Mouse (Mus musculus) kidney, embryonic 16.5 days (tissue): ENCODE results near the gene Ccdc160. TPM values are rescaled to one million over a fixed set of nuclear protein-coding genes. Genes with fewer than 3 reads are reported as not detected.
A peak's percentile ranks its signal among the peaks of the same experiment; 100 is the strongest.

Experiments used
- ATAC-seq: fragments of 200-750 bp; cut with Nextera tagmentation; 2 replicates; pipeline ENCODE4 v1.8.0; 2017; ENCODE audit warnings: moderate TSS enrichment; ENCODE audit not compliant: low FRiP score, low TSS enrichment
- H3K27ac ChIP-seq: fragments of 300-500 bp; sonication (generic); 2 replicates; pipeline ENCODE4 v1.5.1; 2014; ENCODE audit warnings: low read length
- H3K27me3 ChIP-seq: fragments of 300-500 bp; sonication (generic); 2 replicates; pipeline ENCODE4 v1.6.1; 2014; ENCODE audit warnings: low read length, control low read depth, mixed read lengths; ENCODE audit not compliant: insufficient read depth
- H3K36me3 ChIP-seq: fragments of 300-500 bp; sonication (generic); 2 replicates; pipeline ENCODE4 v1.6.1; 2014; ENCODE audit warnings: low read length, control low read depth, mixed read lengths; ENCODE audit not compliant: insufficient read depth
- H3K4me1 ChIP-seq: fragments of 300-500 bp; sonication (generic); 2 replicates; pipeline ENCODE4 v1.6.1; 2014; ENCODE audit warnings: low read length, control low read depth, mixed read lengths; ENCODE audit not compliant: insufficient read depth
- H3K4me2 ChIP-seq: fragments of 300-500 bp; sonication (generic); replicated peaks from 2 replicates; pipeline ENCODE4 v1.6.1; 2014; ENCODE audit warnings: low read depth, low read length
- H3K4me3 ChIP-seq: fragments of 300-500 bp; sonication (generic); 2 replicates; pipeline ENCODE4 v1.5.1; 2014; ENCODE audit warnings: mild to moderate bottlenecking, low read length
- H3K9ac ChIP-seq: fragments of 300-500 bp; sonication (generic); replicated peaks from 2 replicates; pipeline ENCODE4 v1.6.1; 2014; ENCODE audit warnings: low read length
- H3K9me3 ChIP-seq: fragments of 300-500 bp; sonication (generic); 2 replicates; pipeline ENCODE4 v1.6.1; 2016; ENCODE audit warnings: low read length, control low read depth
- WGBS: fragments of 180-500 bp; shearing (Covaris S2); extraction: QIAGEN DNeasy Blood & Tissue Kit; methylation state at CpG from one replicate; pipeline ENCODE4 v1.1.7; 2014; 5-methylcytosine and 5-hydroxymethylcytosine counted together
- polyA plus RNA-seq: library from polyadenylated mRNA; unstranded; fragments of >200 nt; fragmentation: Nextera tagmentation; extraction: Ambion mirVana; gene quantifications from 2 replicates; pipeline ENCODE4 v1.2.1, GENCODE M21; 2015

Ccdc160 gene
- polyA plus RNA-seq, 1 experiment from 2014 or later, result 6.3 TPM

GRCm38 (mm10) chrX:52760191-52760945 lies 30.6 kb upstream of the Ccdc160 start:
- ATAC-seq, result no peak
- Histone ChIP-seq H3K36me3 (no peaks in the 10 kb centered on the region), H3K4me3 (no peak overlapping the region), H3K4me2 (no peak overlapping the region), H3K27ac (no peak overlapping the region), H3K4me1 (no peaks in the 10 kb centered on the region), H3K9me3 (no peaks in the 10 kb centered on the region), H3K9ac (no peak overlapping the region), H3K27me3 (no peaks in the 10 kb centered on the region)
- 67% methylated on average over 4 of the region's 4 CpGs for WGBS

GRCm38 (mm10) chrX:52762221-52762620 lies 28.8 kb upstream of the Ccdc160 start:
- Histone ChIP-seq H3K9ac (no peak overlapping the region), H3K4me2 (no peak overlapping the region), H3K4me3 (no peak overlapping the region), H3K27me3 (no peaks in the 10 kb centered on the region), H3K27ac (no peak overlapping the region), H3K36me3 (no peaks in the 10 kb centered on the region), H3K4me1 (no peaks in the 10 kb centered on the region), H3K9me3 (no peaks in the 10 kb centered on the region)
- WGBS, result 81% methylated on average over 4 of the region's 4 CpGs
- ATAC-seq, result no peak

GRCm38 (mm10) chrX:52775973-52776372 lies 15.0 kb upstream of the Ccdc160 start:
- Histone ChIP-seq H3K36me3 (no peaks in the 10 kb centered on the region), H3K9ac (no peak overlapping the region), H3K27ac (no peak overlapping the region), H3K9me3 (no peaks in the 10 kb centered on the region), H3K27me3 (no peaks in the 10 kb centered on the region), H3K4me2 (no peak overlapping the region), H3K4me3 (no peak overlapping the region), H3K4me1 (no peaks in the 10 kb centered on the region)
- WGBS, result 40% methylated on average over 3 of the region's 3 CpGs
- no peak for ATAC-seq

- Histone ChIP-seq H3K9ac (no peak overlapping the region), H3K4me3 (no peak overlapping the region), H3K9me3 (no peaks in the 10 kb centered on the region), H3K4me1 (no peaks in the 10 kb centered on the region), H3K27me3 (no peaks in the 10 kb centered on the region), H3K27ac (no peak overlapping the region), H3K36me3 (no peaks in the 10 kb centered on the region), H3K4me2 (no peak overlapping the region)
- 80% methylated on average over 5 of the region's 5 CpGs for WGBS
- ATAC-seq, result no peak
These were observed 13.3 kb upstream of the Ccdc160 start for GRCm38 (mm10) chrX:52777671-52778070.

GRCm38 (mm10) chrX:52783898-52784297 lies 7.1 kb upstream of the Ccdc160 start:
- Histone ChIP-seq H3K4me2 (no peak overlapping the region), H3K4me3 (no peak overlapping the region), H3K27me3 (no peaks in the 10 kb centered on the region), H3K27ac (no peak overlapping the region), H3K9ac (no peak overlapping the region), H3K36me3 (no peaks in the 10 kb centered on the region), H3K4me1 (no peaks in the 10 kb centered on the region), H3K9me3 (no peaks in the 10 kb centered on the region)
- no peak for ATAC-seq
- 65% methylated on average over 5 of the region's 5 CpGs for WGBS

GRCm38 (mm10) chrX:52791944-52792719 lies 1.1 kb downstream of the Ccdc160 start:
- ATAC-seq, result no peak
- Histone ChIP-seq H3K9ac (no peak overlapping the region), H3K36me3 (no peaks in the 10 kb centered on the region), H3K27me3 (no peaks in the 10 kb centered on the region; the same call in 1 of the 2 replicates), H3K27ac (peak overlapping the region; percentile 29; the same call in 1 of the 2 replicates), H3K4me2 (peak overlapping the region; percentile 52), H3K4me1 (0 out of 2 replicates have a peak, but pooled peaks cover 4% of the 10 kb centered on the region), H3K9me3 (no peaks in the 10 kb centered on the region), H3K4me3 (peak overlapping the region; percentile 51; the same call in 1 of the 2 replicates)
- WGBS, result 56% methylated on average over 10 of the region's 10 CpGs

GRCm38 (mm10) chrX:52792861-52793260 lies 1.9 kb downstream of the Ccdc160 start:
- H3K9me3 ChIP-seq, result no peaks in the 10 kb centered on the region
- WGBS, result 33% methylated on average over 6 of the region's 6 CpGs
- H3K4me2 ChIP-seq, result peak overlapping the region; percentile 52
- H3K27me3 ChIP-seq, result peaks cover 2% of the 10 kb centered on the region; the same call in 1 of the 2 replicates
- no peak overlapping the region; the same call in 1 of the 2 replicates for H3K4me3 ChIP-seq
- H3K27ac ChIP-seq, result no peak overlapping the region
- no peak for ATAC-seq
- H3K9ac ChIP-seq, result no peak overlapping the region
- 0 out of 2 replicates have a peak, but pooled peaks cover 4% of the 10 kb centered on the region for H3K4me1 ChIP-seq
- H3K36me3 ChIP-seq, result no peaks in the 10 kb centered on the region

GRCm38 (mm10) chrX:52795816-52796215 lies 4.8 kb downstream of the Ccdc160 start:
- ATAC-seq, result no peak
- no peaks in the 10 kb centered on the region for H3K36me3 ChIP-seq
- peaks cover 2% of the 10 kb centered on the region; the same call in 1 of the 2 replicates for H3K27me3 ChIP-seq
- H3K4me3 ChIP-seq, result no peak overlapping the region
- H3K9ac ChIP-seq, result no peak overlapping the region
- H3K9me3 ChIP-seq, result no peaks in the 10 kb centered on the region
- 31% methylated on average over 8 of the region's 8 CpGs for WGBS
- no peak overlapping the region for H3K4me2 ChIP-seq
- H3K27ac ChIP-seq, result no peak overlapping the region
- H3K4me1 ChIP-seq, result 0 out of 2 replicates have a peak, but pooled peaks cover 4% of the 10 kb centered on the region

GRCm38 (mm10) chrX:52797031-52797625 lies 6.1 kb downstream of the Ccdc160 start:
- H3K4me3 ChIP-seq, result no peak overlapping the region
- 61% methylated on average over 9 of the region's 9 CpGs for WGBS
- no peaks in the 10 kb centered on the region for H3K36me3 ChIP-seq
- H3K27me3 ChIP-seq, result peaks cover 2% of the 10 kb centered on the region; the same call in 1 of the 2 replicates
- no peak for ATAC-seq
- no peaks in the 10 kb centered on the region for H3K9me3 ChIP-seq
- 0 out of 2 replicates have a peak, but pooled peaks cover 4% of the 10 kb centered on the region for H3K4me1 ChIP-seq
- H3K9ac ChIP-seq, result no peak overlapping the region
- no peak overlapping the region for H3K27ac ChIP-seq
- no peak overlapping the region for H3K4me2 ChIP-seq
